Mouse (Mus musculus) myocyte (in vitro differentiated cells): ENCODE results near the gene Cdcp2.

ENCODE experiments used
- CEBPB ChIP-seq: IDR thresholded peaks from 2 replicates; pipeline ENCODE4 v1.6.1; 2011; ENCODE audit warnings: mild to moderate bottlenecking, moderate library complexity; ENCODE audit not compliant: poor library complexity, insufficient read depth, severe bottlenecking
- E2F4 ChIP-seq: IDR thresholded peaks from one replicate; pipeline ENCODE4 v1.6.1; 2011; ENCODE audit warnings: mild to moderate bottlenecking, control low read depth, moderate library complexity; ENCODE audit not compliant: insufficient read depth
- MAX ChIP-seq: IDR thresholded peaks from one replicate; pipeline ENCODE4 v1.6.1; 2011; ENCODE audit warnings: low read depth, mild to moderate bottlenecking, control low read depth
- MYOD1 ChIP-seq, 3 experiments: IDR thresholded peaks; one replicate each; pipeline ENCODE4 v1.6.1; 2011; ENCODE audit warnings: control low read depth in 2 of 3, low read depth in 2 of 3, mild to moderate bottlenecking in 2 of 3, moderate library complexity in 1 of 3; ENCODE audit not compliant: insufficient read length in 2 of 3, control insufficient read depth in 1 of 3
- MYOG ChIP-seq, 3 experiments: IDR thresholded peaks; one replicate each; pipeline ENCODE4 v1.6.1; 2011; ENCODE audit warnings: control low read depth in 2 of 3, low read depth in 2 of 3, mild to moderate bottlenecking in 2 of 3; ENCODE audit not compliant: insufficient read length in 2 of 3, control insufficient read depth in 1 of 3, insufficient read depth in 1 of 3
- POLR2A ChIP-seq: IDR thresholded peaks from one replicate; pipeline ENCODE4 v1.6.1; 2011; ENCODE audit warnings: low read depth, mild to moderate bottlenecking, control low read depth, moderate library complexity; ENCODE audit not compliant: insufficient read length
- USF1 ChIP-seq: IDR thresholded peaks from one replicate; pipeline ENCODE4 v1.6.1; 2011; ENCODE audit warnings: low read depth, mild to moderate bottlenecking, control low read depth, moderate library complexity

- TF ChIP-seq MYOG (IDR thresholded peaks at IDR 0.05; ENCODE audit: control insufficient read depth in 1 of 3, insufficient read depth in 1 of 3, insufficient read length in 2 of 3, low read depth in 2 of 3) = no peak
- no peak for TF ChIP-seq POLR2A
- TF ChIP-seq USF1 = no peak
- no peak for TF ChIP-seq MAX
- TF ChIP-seq E2F4 = no peak
- no peak for TF ChIP-seq MYOD1 (IDR thresholded peaks at IDR 0.05; ENCODE audit: control insufficient read depth in 1 of 3, insufficient read length in 2 of 3, low read depth in 2 of 3)
- no peak for TF ChIP-seq CEBPB
Observed at GRCm38 (mm10) chr4:107160181-107160580, 63.5 kb downstream of the Cdcp2 start.
